Mouse (Mus musculus): ENCODE results near the gene Pld2. TPM values are rescaled to one million over a fixed set of nuclear protein-coding genes. Genes with fewer than 3 reads are reported as not detected.

Pld2 gene
- total and polyA plus RNA-seq, 2 experiments, result 3.3 to 9.5 TPM

GRCm38 (mm10) chr11:70583775-70584174 lies 43.9 kb downstream of the Pld2 start:
- DNase-seq (ENCODE audit: extremely low read depth, low read depth, low spot score), result no peak
- peaks cover 24% of the 10 kb centered on the region for H3K4me1 ChIP-seq (ENCODE audit: control insufficient read depth, insufficient read depth, low read length)
- 76% methylated on average over 7 of the region's 7 CpGs for WGBS
- H3K36me3 ChIP-seq (ENCODE audit: control insufficient read depth, insufficient read depth, low read length), result no peaks in the 10 kb centered on the region
- peaks cover 47% of the 10 kb centered on the region for H3K79me2 ChIP-seq (ENCODE audit: control insufficient read depth, insufficient read depth, low read length)
- no peaks in the 10 kb centered on the region for H3K27me3 ChIP-seq (ENCODE audit: control insufficient read depth, insufficient read depth, low read length)
- no peak overlapping the region for H3K27ac ChIP-seq (replicated peaks; ENCODE audit: insufficient read depth, low read depth, low read length)
- H3K4me3 ChIP-seq (ENCODE audit: insufficient read depth, low read depth, low read length), result no peak overlapping the region
- H3K9ac ChIP-seq (ENCODE audit: low read depth, low read length), result no peak overlapping the region
- TF ChIP-seq POLR2A (IDR thresholded peaks at IDR 0.05; ENCODE audit: extremely low read depth, insufficient read depth, low read length) (no peak), CTCF (IDR thresholded peaks at IDR 0.05; ENCODE audit: low read depth, low read length) (no peak)

- Histone ChIP-seq H3K27ac (replicated peaks; ENCODE audit: insufficient read depth, low read depth, low read length) (no peak overlapping the region), H3K27me3 (ENCODE audit: control insufficient read depth, insufficient read depth, low read length) (no peaks in the 10 kb centered on the region), H3K4me3 (ENCODE audit: insufficient read depth, low read depth, low read length) (no peak overlapping the region), H3K9ac (ENCODE audit: low read depth, low read length) (no peak overlapping the region), H3K36me3 (ENCODE audit: control insufficient read depth, insufficient read depth, low read length) (no peaks in the 10 kb centered on the region), H3K79me2 (ENCODE audit: control insufficient read depth, insufficient read depth, low read length) (peaks cover 48% of the 10 kb centered on the region), H3K4me1 (ENCODE audit: control insufficient read depth, insufficient read depth, low read length) (peaks cover 17% of the 10 kb centered on the region)
- DNase-seq (ENCODE audit: extremely low read depth, low read depth, low spot score), result no peak
- 9% methylated on average over 7 of the region's 7 CpGs for WGBS
- TF ChIP-seq POLR2A (IDR thresholded peaks at IDR 0.05; ENCODE audit: extremely low read depth, insufficient read depth, low read length), result no peak
- no peak for TF ChIP-seq CTCF (IDR thresholded peaks at IDR 0.05; ENCODE audit: low read depth, low read length)
Measured at GRCm38 (mm10) chr11:70585457-70585856, 45.6 kb downstream of the Pld2 start.

GRCm38 (mm10) chr11:70586261-70586660 lies 46.4 kb downstream of the Pld2 start:
- H3K36me3 ChIP-seq (ENCODE audit: control insufficient read depth, insufficient read depth, low read length), result no peaks in the 10 kb centered on the region
- no peaks in the 10 kb centered on the region for H3K27me3 ChIP-seq (ENCODE audit: control insufficient read depth, insufficient read depth, low read length)
- 71% methylated on average over 3 of the region's 3 CpGs for WGBS
- H3K27ac ChIP-seq (replicated peaks; ENCODE audit: insufficient read depth, low read depth, low read length), result no peak overlapping the region
- TF ChIP-seq CTCF (IDR thresholded peaks at IDR 0.05; ENCODE audit: low read depth, low read length), result no peak
- TF ChIP-seq POLR2A (IDR thresholded peaks at IDR 0.05; ENCODE audit: extremely low read depth, insufficient read depth, low read length), result no peak
- H3K79me2 ChIP-seq (ENCODE audit: control insufficient read depth, insufficient read depth, low read length), result peaks cover 50% of the 10 kb centered on the region
- no peak for DNase-seq (ENCODE audit: extremely low read depth, low read depth, low spot score)
- H3K4me1 ChIP-seq (ENCODE audit: control insufficient read depth, insufficient read depth, low read length), result peaks cover 15% of the 10 kb centered on the region
- no peak overlapping the region for H3K4me3 ChIP-seq (ENCODE audit: insufficient read depth, low read depth, low read length)
- H3K9ac ChIP-seq (ENCODE audit: low read depth, low read length), result no peak overlapping the region

- TF ChIP-seq CTCF (IDR thresholded peaks at IDR 0.05; ENCODE audit: low read depth, low read length) (no peak), POLR2A (IDR thresholded peaks at IDR 0.05; ENCODE audit: extremely low read depth, insufficient read depth, low read length) (no peak)
- DNase-seq (ENCODE audit: extremely low read depth, low read depth, low spot score), result no peak
- WGBS, result 80% methylated on average over 5 of the region's 5 CpGs
- Histone ChIP-seq H3K27ac (replicated peaks; ENCODE audit: insufficient read depth, low read depth, low read length) (no peak overlapping the region), H3K36me3 (ENCODE audit: control insufficient read depth, insufficient read depth, low read length) (no peaks in the 10 kb centered on the region), H3K4me3 (ENCODE audit: insufficient read depth, low read depth, low read length) (no peak overlapping the region), H3K79me2 (ENCODE audit: control insufficient read depth, insufficient read depth, low read length) (peaks cover 51% of the 10 kb centered on the region), H3K27me3 (ENCODE audit: control insufficient read depth, insufficient read depth, low read length) (no peaks in the 10 kb centered on the region), H3K9ac (ENCODE audit: low read depth, low read length) (no peak overlapping the region), H3K4me1 (ENCODE audit: control insufficient read depth, insufficient read depth, low read length) (peaks cover 18% of the 10 kb centered on the region)
Measured at GRCm38 (mm10) chr11:70586954-70587353, 47.1 kb downstream of the Pld2 start.

- 94% methylated on average over 1 of the region's 1 CpGs for WGBS
- H3K4me3 ChIP-seq (ENCODE audit: insufficient read depth, low read depth, low read length), result no peak overlapping the region
- no peak overlapping the region for H3K9ac ChIP-seq (ENCODE audit: low read depth, low read length)
- no peaks in the 10 kb centered on the region; the same call in 1 of the 2 replicates for H3K36me3 ChIP-seq (ENCODE audit: control insufficient read depth, insufficient read depth, low read length)
- H3K27ac ChIP-seq (replicated peaks; ENCODE audit: insufficient read depth, low read depth, low read length), result no peak overlapping the region
- no peak for DNase-seq (ENCODE audit: extremely low read depth, low read depth, low spot score)
- H3K4me1 ChIP-seq (ENCODE audit: control insufficient read depth, insufficient read depth, low read length), result peaks cover 10% of the 10 kb centered on the region
- peaks cover 23% of the 10 kb centered on the region for H3K79me2 ChIP-seq (ENCODE audit: control insufficient read depth, insufficient read depth, low read length)
- H3K27me3 ChIP-seq (ENCODE audit: control insufficient read depth, insufficient read depth, low read length), result no peaks in the 10 kb centered on the region
- TF ChIP-seq POLR2A (IDR thresholded peaks at IDR 0.05; ENCODE audit: extremely low read depth, insufficient read depth, low read length) (no peak), CTCF (IDR thresholded peaks at IDR 0.05; ENCODE audit: low read depth, low read length) (no peak)
Measured at GRCm38 (mm10) chr11:70591733-70592132, 51.9 kb downstream of the Pld2 start.

- Histone ChIP-seq H3K27me3 (ENCODE audit: control insufficient read depth, insufficient read depth, low read length) (no peaks in the 10 kb centered on the region), H3K4me1 (ENCODE audit: control insufficient read depth, insufficient read depth, low read length) (peaks cover 13% of the 10 kb centered on the region), H3K9ac (ENCODE audit: low read depth, low read length) (peak overlapping the region; percentile 18; the same call in 1 of the 2 replicates), H3K36me3 (ENCODE audit: control insufficient read depth, insufficient read depth, low read length) (peaks cover 4% of the 10 kb centered on the region; the same call in 1 of the 2 replicates), H3K79me2 (ENCODE audit: control insufficient read depth, insufficient read depth, low read length) (peaks cover 12% of the 10 kb centered on the region; the same call in 1 of the 2 replicates), H3K27ac (replicated peaks; ENCODE audit: insufficient read depth, low read depth, low read length) (peak overlapping the region; percentile 69), H3K4me3 (ENCODE audit: insufficient read depth, low read depth, low read length) (no peak overlapping the region)
- WGBS, result 80% methylated on average over 15 of the region's 15 CpGs
- TF ChIP-seq POLR2A (IDR thresholded peaks at IDR 0.05; ENCODE audit: extremely low read depth, insufficient read depth, low read length) (no peak), CTCF (IDR thresholded peaks at IDR 0.05; ENCODE audit: low read depth, low read length) (no peak)
- no peak for DNase-seq (ENCODE audit: extremely low read depth, low read depth, low spot score)
Measured at GRCm38 (mm10) chr11:70594253-70594989, 54.6 kb downstream of the Pld2 start.
